Mouse (Mus musculus) C2C12 (cell line): ENCODE measurements around the gene Ptx3. TPM values are rescaled to one million over a fixed set of nuclear protein-coding genes. Genes with fewer than 3 reads are reported as not detected.

Experiments used
- H3K27me3 ChIP-seq: one replicate; pipeline ENCODE4 v1.6.1; 2011; ENCODE audit not compliant: control insufficient read depth, insufficient read depth, insufficient read length
- H3K36me3 ChIP-seq: one replicate; pipeline ENCODE4 v1.6.1; 2011; ENCODE audit not compliant: control insufficient read depth, insufficient read depth
- H3K4me3 ChIP-seq: one replicate; pipeline ENCODE4 v1.5.1; 2011; ENCODE audit warnings: mild to moderate bottlenecking, control low read depth; ENCODE audit not compliant: poor library complexity, insufficient read depth, severe bottlenecking
- H3K79me2 ChIP-seq: one replicate; pipeline ENCODE4 v1.6.1; 2011; ENCODE audit not compliant: control insufficient read depth, insufficient read depth
- H3K79me3 ChIP-seq: one replicate; pipeline ENCODE4 v1.6.1; 2011; ENCODE audit warnings: low read depth, control low read depth
- H3ac ChIP-seq: one replicate; pipeline ENCODE3; 2011; ENCODE audit warnings: low read depth; ENCODE audit not compliant: control insufficient read depth, insufficient read length
- CEBPB ChIP-seq: IDR thresholded peaks from one replicate; pipeline ENCODE4 v1.6.1; 2011; ENCODE audit warnings: low read depth, mild to moderate bottlenecking, control low read depth, moderate library complexity
- CTCF ChIP-seq: IDR thresholded peaks from one replicate; pipeline ENCODE4 v1.5.1; 2011; ENCODE audit not compliant: control insufficient read depth, insufficient read depth, insufficient read length
- FOSL1 ChIP-seq: IDR thresholded peaks from one replicate; pipeline ENCODE4 v1.8.0; 2011; ENCODE audit warnings: mild to moderate bottlenecking, low read length; ENCODE audit not compliant: poor library complexity, insufficient read depth, severe bottlenecking
- MAX ChIP-seq: IDR thresholded peaks from one replicate; pipeline ENCODE4 v1.6.1; 2011; ENCODE audit warnings: mild to moderate bottlenecking, control low read depth
- MYOD1 ChIP-seq: IDR thresholded peaks from one replicate; pipeline ENCODE4 v1.6.1; 2011; ENCODE audit warnings: low read depth; ENCODE audit not compliant: control insufficient read depth, insufficient read length
- MYOG ChIP-seq: IDR thresholded peaks from one replicate; pipeline ENCODE4 v1.6.1; 2011; ENCODE audit not compliant: control insufficient read depth, insufficient read length; ENCODE audit errors: extremely low read depth
- USF1 ChIP-seq: IDR thresholded peaks from one replicate; pipeline ENCODE4 v1.6.1; 2011; ENCODE audit warnings: low read depth, mild to moderate bottlenecking, control low read depth, moderate library complexity
- polyA plus RNA-seq: library from polyadenylated mRNA; unstranded; fragments of >200 nt; fragmentation: generic; extraction: Trizol; gene quantifications from one replicate; pipeline ENCODE4 v1.2.1, GENCODE M21; 2012; ENCODE audit warnings: missing spikeins

Gene Ptx3
- polyA plus RNA-seq, 1 experiment, result 0.06 TPM

DNA sequence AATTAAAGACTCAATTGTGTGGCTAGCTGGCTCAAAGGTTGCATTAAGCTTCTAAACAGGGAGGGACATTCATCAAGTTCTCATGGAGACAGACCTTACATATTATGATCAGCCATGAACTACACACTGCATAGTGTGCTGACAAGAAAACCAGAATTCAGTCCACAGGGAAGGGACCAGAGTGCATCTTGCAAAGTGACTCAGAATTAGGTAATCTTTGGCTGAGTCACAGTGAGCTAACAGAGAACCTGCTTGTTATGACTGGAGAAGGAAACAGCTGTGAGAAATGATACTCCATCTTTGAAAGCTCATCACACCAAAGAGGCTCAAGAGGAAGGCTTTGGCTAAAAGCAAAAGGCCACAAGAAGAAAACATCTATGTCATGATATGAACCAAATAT is 20.8 kb downstream of the Ptx3 start:
- Histone ChIP-seq H3K79me2 (no peaks in the 10 kb centered on the region), H3ac (no peak overlapping the region), H3K79me3 (no peaks in the 10 kb centered on the region), H3K36me3 (no peaks in the 10 kb centered on the region), H3K4me3 (no peak overlapping the region), H3K27me3 (no peaks in the 10 kb centered on the region)
- TF ChIP-seq CTCF, result no peak
- TF ChIP-seq USF1, result no peak
- TF ChIP-seq FOSL1, result peak; percentile 94
- no peak for TF ChIP-seq MAX
- peak; percentile 78 for TF ChIP-seq MYOD1
- TF ChIP-seq CEBPB, result peak; percentile 60
- no peak for TF ChIP-seq MYOG

DNA sequence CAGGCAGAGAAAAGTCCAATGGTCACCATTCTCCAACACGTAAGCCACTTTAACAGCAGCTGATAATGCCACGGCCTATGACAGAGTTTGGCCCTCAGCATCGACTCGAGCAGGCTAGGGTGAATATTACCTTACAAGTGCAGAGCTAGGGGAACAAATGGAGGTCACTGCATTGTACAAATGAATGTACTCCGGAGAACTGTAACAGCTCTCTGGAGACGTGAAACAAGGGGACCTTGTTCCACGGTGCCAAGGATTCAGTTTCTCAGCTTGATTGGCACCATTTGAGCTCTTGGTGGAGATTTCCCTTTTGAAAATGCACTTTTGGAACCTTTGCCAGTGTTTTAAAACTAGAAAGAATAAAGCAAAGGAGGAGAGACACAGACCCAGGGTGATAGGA is 32.1 kb downstream of the Ptx3 start:
- Histone ChIP-seq H3K79me3 (no peaks in the 10 kb centered on the region), H3K27me3 (no peaks in the 10 kb centered on the region), H3K79me2 (no peaks in the 10 kb centered on the region), H3K36me3 (no peaks in the 10 kb centered on the region), H3K4me3 (no peak overlapping the region), H3ac (no peak overlapping the region)
- no peak for TF ChIP-seq CEBPB
- no peak for TF ChIP-seq CTCF
- TF ChIP-seq FOSL1, result no peak
- TF ChIP-seq MYOG, result no peak
- TF ChIP-seq USF1, result no peak
- no peak for TF ChIP-seq MAX
- TF ChIP-seq MYOD1, result no peak

DNA sequence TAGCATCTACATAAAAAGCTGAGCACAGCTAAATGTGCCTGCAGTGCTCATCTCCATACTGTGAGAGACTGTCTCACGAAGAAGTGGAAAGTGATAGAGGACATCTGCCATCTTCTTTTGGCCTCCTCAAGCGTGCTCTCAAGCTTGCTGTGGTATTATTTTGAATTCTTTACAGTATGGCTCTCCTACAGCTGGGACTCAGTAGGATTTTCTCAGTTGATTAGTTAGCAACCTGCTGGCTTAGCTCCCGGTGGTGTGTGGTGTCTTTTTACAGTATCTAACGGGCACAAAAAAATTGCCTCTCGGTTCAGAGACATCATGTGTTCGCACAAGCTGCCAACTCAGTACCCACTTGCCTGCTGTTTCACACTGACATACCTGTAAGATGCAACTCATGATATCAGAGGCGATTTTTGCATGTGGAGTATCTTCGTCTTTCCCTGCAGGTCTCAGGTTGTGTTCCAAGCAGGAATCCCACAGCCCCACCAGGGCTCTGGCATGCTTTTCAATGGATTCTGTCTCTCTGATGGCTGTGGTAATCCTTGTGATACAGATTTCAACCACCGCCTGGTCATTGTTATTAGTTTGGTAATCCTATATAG is 34.9 kb downstream of the Ptx3 start:
- Histone ChIP-seq H3K27me3 (no peaks in the 10 kb centered on the region), H3K4me3 (no peak overlapping the region), H3K79me2 (no peaks in the 10 kb centered on the region), H3K36me3 (no peaks in the 10 kb centered on the region), H3K79me3 (no peaks in the 10 kb centered on the region), H3ac (no peak overlapping the region)
- TF ChIP-seq CEBPB (no peak), MYOD1 (no peak), MYOG (no peak), MAX (no peak), USF1 (no peak), FOSL1 (no peak), CTCF (no peak)

DNA sequence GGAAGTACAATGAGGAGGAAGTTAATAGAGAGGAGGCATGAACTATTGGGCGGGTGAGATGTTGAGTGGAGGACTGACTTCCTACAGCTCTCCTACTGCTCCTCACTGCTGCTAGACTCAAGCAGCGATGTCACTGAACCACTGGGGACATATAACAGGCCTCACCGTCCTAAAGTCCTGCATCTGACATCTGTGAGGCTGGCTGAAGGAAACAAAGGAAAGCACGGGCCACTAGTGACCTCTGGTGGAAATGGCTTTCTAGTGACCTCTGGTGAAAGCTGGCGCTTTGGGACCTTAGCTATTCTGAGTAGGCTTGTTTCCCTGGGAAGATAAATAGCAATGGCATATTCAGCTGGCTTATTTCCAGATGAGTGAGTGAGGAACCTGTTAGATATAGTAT is 42.6 kb downstream of the Ptx3 start:
- Histone ChIP-seq H3K4me3 (no peak overlapping the region), H3K36me3 (no peaks in the 10 kb centered on the region), H3K79me2 (no peaks in the 10 kb centered on the region), H3ac (no peak overlapping the region), H3K79me3 (no peaks in the 10 kb centered on the region), H3K27me3 (peaks cover 4% of the 10 kb centered on the region)
- no peak for TF ChIP-seq USF1
- no peak for TF ChIP-seq CTCF
- TF ChIP-seq MYOG, result no peak
- TF ChIP-seq MAX, result no peak
- no peak for TF ChIP-seq CEBPB
- no peak for TF ChIP-seq MYOD1
- TF ChIP-seq FOSL1, result no peak

DNA sequence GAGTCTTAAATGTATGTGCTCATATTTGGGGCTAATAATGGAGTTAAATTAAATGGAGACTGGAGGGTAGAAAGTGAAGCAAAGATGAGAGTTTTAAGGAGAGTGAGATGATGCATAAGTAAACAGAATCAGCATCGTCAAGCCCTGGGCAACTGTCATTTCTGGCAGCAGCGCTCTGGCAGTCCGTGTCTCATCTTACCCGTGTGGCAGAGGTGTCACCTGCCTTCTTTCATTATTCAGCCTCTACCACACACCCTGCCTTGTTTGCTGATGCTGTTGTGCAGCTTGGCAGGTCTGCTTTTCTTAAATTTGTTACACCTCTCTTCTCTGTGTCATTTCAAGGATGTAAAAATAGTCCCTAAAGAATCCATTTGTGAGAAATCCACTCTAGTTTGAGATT is 43.6 kb downstream of the Ptx3 start:
- Histone ChIP-seq H3K79me3 (no peaks in the 10 kb centered on the region), H3K4me3 (no peak overlapping the region), H3ac (no peak overlapping the region), H3K36me3 (no peaks in the 10 kb centered on the region), H3K79me2 (no peaks in the 10 kb centered on the region), H3K27me3 (peaks cover 4% of the 10 kb centered on the region)
- TF ChIP-seq FOSL1 (no peak), MYOG (no peak), USF1 (no peak), CTCF (no peak), MYOD1 (no peak), CEBPB (no peak), MAX (no peak)

Other genes with a start within 250 kb of the Ptx3 start
- gene Veph1, start 76.9 kb downstream of the Ptx3 start, polyA plus RNA-seq, result not detected